Mouse (Mus musculus) hindlimb bud, embryonic 11.5 days (tissue): Measurements from ENCODE around the gene Cdan1.

ENCODE experiments used
- DNase-seq: peaks from one replicate; pipeline ENCODE4 v3.0.0-alpha.2; 2012; ENCODE audit warnings: low read depth, low spot score; ENCODE audit errors: extremely low spot score

Cdan1 gene

DNA sequence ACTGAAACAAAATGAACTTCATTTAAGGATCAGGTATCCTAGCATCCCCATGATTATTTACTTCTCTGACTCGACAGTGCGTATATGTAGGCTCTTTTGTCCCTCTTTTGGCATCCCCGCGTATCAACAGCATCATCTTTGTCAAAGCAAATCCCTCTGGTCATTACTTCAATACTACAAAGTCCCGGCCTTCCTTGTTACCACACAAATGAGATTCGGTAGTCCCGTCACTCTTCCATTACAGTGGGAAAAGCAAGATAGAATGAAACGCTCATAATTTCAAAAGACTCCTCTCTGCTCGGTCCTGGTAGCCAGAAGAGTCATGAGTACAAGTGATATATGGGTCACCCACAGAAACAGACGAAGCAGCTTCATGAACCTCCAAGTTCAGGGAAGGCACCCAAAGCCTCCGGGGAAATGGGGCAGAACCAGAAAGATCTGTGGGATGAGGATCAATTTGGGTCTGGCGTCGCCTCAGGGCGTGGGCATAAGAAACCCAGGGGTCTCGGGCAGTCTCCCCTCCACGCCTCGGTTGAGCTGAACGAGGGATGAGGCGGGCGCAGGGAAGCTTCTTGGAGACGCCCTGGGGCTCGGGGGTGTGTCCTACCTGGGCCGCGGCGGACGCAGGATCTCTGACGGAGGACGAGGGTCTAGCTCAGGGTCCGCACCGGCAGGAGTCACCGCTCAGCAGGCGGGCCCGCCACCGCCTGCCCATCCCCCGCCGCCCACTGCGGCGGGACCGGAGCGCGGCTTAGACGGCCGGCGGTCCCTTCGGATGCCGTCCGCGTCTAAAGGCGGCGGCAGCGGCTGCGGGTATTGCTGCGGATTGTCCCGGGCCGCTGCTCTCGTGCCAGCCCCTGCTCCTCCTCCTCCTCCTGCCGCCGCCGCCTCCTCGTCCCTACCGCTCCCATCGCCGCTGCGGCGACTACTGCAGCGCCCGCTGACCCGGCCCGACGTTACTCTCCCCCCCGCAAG lies at the start of gene Cdan1:
Gene Cdan1, minus strand, starts transcription at position 680 of the 975 bp plus-strand sequence.
- no peak for DNase-seq

DNA sequence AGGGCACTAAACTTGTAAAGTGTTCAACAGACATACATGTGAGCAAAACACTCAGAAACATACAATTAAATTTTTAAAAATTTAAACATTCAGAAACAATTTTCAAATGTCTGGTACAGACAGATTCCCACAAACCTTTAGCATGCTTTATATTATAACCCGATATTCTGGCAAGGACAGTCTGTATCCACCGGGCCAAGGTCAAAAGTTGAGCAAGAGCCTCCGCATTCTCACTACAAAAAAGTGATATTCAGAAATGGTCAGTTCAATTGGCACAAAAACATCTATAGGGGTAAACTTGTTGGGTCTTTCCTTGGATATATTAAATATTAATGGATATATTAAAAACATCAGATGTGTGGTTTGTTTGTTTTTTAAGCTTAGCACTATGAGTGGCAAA lies 46.4 kb upstream of the Cdan1 start:
- DNase-seq: no peak

DNA sequence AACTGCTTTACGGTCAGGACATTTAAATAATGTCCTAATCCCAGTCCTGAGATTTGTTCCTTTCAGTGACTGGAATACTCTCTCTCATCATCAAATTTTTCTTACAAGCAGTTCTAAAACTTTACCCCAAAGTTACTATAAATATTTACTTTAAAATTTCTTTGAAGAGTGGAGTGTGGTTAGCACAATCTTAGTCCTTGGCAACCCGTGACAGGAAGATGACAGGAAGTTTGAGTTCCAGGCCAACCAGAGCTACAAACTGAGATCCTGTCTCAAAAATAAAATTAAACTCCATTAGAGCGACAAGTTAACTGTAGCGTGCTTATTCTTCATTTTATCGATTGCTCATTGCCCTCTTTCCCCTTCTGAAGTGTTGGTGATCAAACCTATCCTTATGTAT lies 37.7 kb upstream of the Cdan1 start:
- no peak for DNase-seq

DNA sequence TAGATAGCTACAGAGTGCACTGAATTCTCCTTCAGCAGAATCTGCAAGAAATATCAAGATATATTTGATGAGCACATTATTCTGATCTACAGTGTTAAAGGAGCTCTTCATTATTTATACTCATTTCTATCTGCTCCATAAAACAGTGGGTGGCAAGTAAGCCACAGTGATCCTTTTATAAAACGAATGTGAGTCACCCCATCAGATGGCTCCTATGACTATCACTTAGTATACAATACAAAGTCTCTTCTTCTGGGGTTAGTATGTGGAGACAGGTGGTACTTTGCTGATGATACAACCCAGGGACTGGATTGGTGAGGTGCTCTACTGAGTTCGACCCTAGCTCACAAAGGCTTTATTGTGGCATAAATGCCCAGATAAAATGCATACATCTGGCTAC lies 23.3 kb upstream of the Cdan1 start:
- no peak for DNase-seq

DNA sequence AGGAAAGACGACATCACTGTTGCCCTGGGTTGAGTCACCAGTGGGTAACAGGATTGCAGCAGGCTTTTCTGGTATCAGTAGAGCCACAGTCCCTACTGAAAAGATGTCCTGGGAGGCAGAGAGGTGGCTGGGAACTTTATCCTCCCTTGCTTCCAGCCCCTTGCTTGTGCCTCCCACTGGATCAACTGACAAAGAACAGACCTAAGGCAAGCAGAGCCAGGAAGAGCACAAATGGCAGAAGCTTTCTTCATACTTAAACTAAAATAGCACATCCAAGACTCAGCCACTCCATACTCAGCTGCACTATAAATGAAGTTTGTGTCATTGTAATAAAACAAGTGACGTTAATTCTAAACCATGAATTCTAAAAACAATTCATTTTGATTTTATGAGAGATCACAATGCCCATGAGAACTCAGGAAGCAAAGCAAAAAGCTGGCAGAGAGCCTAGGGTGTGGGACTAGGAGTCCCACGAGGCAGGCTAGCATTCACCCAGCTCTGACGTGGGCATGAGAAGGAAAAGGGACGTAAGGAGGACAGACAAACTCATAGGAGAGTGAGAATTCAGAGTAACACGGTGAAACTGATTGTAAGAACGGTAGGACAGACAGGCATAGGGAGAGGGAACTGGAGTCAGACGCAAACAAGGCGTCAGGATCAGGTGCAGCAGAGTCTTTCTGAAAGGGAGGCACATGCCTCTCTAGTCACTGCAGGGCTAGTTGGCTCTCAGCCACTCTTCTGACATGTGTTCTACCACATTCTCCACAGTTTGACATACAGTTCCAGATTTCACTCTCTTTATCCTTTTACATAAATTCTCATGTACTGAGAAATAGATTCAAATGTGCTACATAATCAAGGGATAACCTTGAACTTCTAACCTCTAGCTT lies 21.8 kb upstream of the Cdan1 start:
- no peak for DNase-seq

DNA sequence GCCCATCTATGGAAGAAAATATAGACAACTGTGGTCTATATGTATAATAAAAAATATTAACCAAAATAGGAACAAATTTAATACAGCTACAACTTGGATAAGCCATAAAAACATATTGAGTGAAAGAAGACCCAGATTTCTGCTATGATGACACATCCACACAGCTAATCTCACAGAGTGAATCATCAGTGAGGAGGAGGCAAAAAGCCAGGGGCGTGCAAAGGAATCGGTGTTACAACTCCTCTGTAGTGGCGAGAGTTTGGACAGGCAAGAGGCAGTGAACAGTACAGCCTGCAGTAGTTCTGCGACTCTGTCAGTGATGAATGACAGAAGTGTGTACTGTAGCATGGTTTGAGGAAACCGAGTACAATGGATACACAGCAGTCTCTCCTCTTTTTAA lies 17.4 kb upstream of the Cdan1 start:
- DNase-seq: no peak

DNA sequence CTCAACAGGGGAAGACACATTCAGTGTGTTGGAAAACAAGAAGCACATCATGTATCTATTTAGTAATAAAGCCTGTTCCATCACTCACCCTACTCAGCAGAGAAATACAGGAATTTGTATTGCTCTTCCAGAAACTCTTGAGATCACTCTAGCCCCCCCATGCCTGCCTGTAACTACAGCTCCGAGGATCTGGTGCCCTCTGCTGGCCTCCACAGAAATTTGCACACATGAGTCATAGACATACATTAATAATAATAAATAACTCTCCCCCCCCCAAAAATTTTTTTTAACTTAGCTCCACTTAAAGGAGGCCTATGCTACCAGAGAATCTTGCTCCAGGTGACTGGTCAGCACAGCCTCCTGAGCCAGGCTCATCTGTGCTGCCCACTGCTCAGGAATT lies 16.6 kb upstream of the Cdan1 start:
- no peak for DNase-seq

DNA sequence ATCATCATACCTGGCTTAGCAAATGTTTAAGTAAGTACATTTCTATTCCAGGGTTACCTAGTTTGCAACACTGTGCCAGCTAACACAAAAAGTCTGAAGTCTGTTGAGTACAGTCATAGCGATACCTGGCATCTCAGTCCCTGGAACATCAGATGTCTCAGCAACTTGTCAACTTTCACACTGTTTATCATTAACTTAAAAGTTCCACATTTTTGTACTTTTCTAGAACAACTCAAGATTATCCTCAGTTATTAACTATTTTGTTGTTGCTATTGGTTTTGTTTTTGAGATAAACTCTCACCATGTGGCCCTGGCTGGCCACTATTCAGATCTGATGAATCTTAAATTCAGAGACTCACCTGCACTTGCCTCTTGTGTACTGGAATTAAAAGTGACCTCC lies 13.5 kb upstream of the Cdan1 start:
- no peak for DNase-seq

DNA sequence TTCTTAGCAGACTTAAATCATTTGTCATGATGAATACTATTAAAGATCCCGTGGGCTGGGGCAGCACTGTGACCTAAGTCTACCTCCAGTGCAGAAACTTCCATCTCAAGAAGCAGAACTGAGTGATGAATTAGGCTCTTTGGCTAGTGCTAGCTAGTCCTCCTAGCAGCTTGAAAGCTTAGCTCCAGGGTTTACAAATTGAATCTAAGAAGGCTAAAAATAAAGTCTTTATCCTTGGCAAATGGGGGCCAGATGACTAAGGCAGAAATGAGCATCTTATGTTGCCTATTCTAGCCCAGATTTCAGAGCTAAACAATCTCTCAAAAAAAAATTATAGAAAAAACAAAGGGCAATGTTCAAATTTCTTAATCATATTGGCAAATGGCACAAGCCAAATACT lies 10.8 kb upstream of the Cdan1 start:
- no peak for DNase-seq

DNA sequence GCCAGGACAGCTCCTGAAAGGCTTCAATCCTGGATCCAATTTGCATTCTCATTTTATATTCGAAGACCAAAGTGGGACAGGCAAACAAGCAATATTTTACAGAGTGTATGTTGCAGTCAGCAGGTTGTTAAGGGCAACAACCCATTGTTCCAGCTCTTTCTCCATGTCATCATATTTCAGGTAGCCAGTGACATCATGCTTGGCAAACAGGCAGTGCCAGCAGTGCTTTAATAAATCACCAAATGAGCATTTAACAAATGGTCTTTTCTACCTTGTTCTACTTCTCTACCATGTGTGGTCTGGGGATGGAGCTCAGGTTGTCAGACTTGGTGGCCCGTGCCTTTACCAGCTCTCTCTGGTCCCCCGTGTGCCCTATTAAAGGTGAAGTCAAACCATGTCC lies 8.2 kb upstream of the Cdan1 start:
- no peak for DNase-seq

DNA sequence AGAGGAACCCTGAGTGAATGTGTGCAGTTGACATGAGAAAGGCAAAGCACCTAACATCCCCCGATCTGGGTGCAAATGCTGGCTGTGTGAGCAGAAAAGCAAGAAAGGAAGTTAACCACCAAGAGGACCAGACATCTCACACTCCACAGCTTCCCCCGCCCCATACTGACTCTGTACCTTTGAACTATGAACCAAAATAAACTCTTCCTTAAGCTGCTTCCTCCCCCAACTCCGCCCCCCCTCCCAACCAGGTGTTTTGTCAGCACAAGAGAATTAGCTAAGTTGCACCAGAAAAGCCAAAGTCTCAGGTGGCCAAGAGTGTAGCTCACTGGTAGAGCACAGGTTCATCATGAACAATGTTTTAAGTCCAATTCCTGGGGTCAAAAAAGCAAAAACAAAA lies 3.2 kb upstream of the Cdan1 start:
- DNase-seq: no peak

DNA sequence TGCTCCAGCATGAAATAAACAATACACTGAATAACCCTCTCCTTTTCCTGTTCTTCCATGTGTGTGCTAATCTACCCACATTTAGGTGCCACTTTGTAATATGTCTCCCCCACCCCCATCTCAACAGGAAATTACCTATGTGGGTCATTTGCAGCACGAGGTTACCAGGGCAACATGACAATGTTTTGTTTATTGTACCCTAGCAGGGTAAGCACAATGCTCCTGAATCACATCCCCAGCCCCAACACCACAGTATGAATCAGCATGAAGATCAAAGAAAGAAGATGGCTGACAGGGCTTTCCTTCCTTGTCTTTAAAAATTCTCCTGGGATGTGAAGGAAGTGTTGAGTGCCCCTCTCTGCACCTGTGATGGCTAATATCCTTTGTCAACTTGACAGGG lies 2.7 kb upstream of the Cdan1 start:
- DNase-seq: no peak

DNA sequence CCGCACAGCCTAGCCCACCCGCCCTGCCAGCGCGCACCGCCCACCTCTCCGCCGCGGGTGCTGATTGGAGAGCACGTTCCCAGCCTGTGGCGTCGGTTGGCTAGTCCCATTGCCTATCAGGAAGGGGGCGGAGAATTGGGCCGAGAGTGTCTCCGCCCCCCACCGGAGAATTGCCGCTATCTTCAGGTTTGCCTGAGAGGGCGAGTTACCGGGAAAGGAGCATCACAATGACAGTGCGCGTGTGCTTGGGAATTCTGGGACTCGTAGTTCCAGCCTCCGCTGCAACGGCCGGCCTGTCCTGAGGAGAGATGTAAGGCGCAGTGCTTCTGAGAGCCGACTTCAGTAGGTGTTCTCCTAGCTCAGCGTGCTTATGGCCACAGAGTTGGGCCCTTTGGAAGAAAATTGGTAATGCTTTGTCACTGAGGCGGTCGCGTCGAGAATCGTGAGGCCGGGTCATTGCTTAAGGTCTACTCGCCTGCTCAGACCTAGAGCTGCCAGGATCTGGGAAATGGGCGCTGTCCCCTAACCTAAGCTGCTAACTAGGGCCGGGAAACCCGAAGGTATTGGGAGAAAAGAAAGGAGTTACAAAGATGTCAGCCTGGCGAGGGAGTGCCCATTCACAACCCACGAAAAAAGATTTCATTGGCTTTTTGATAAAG lies 625 bp upstream of the Cdan1 start, which contains the start of gene Ttbk2:
Gene Ttbk2, minus strand, starts transcription at position 181 of the 659 bp plus-strand sequence.
- peak; percentile 93 for DNase-seq

DNA sequence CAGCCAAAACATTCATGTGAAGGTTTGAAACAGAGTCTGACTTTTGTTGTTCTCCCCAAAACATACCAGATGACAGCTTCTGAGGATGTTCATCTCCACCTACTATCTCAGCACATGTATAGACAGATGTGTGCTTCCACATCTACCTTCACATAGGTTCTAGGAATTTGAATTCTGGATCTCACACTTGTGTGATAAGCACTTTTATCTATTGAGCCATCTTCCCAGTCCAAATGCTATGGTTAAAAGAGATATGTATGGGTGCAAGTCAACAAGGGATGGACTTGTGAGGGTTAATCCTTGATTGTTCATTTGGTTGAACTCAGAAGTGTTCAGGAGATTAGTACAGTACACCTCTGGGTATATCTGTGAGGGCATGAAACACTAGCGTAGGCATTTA lies 4.6 kb downstream of the Cdan1 start:
- no peak for DNase-seq

DNA sequence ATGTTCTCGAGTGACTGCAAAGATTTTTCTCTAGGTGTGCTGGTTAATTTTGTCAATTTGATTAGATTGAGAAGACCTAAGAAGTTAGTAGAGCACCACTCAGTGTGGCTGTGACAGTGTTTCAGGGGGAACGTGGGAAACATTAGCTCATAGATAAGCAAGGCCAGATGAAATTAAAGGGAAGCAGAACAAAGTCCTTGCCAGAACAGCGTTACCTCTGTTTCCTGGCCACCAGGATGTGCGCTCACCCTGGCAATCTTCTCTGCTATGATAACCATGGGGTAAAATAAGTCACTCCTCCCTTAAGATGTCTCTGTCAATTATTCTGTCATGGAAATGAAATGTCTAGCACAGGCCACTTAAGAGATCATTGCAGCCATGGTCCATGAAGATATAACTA lies 5.9 kb downstream of the Cdan1 start:
- no peak for DNase-seq

DNA sequence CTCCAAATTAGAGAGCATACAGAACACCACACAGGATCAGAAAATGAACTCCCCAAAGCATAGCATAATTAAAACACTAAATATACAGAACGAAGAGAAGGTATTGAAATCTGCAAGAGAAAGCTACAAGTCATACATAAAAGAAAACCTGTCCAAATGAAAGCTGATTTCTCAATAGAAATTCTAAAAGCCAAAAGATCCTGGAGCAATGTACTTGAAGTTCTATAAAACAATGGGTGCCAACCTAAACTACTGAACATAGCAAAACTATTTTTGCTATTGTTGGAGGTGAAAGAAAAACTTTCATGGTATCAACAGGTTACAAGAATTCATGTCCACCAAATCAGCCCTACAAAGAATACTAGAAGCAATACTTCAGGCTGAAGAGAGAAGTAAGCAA lies 8.7 kb downstream of the Cdan1 start:
- no peak for DNase-seq

DNA sequence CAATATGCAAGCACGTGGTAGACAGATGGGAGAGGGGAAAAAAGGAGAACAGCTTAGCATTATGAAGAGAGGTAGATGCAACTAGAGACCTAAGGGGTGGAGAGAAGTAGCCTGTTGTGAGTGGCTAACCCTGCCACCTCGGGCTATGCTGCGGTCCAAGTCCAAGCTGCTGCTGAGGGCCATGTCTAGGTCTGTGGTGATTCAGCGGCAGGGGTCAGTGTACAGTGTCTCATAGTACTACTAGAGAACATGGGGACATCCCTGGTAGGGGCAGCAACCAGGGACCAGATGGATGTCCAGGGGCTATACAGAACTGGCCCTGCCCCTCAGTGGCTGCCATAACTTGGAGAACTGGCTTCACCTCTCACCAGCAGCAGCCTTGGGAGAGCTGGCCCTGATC lies 14.8 kb downstream of the Cdan1 start:
- DNase-seq: no peak

DNA sequence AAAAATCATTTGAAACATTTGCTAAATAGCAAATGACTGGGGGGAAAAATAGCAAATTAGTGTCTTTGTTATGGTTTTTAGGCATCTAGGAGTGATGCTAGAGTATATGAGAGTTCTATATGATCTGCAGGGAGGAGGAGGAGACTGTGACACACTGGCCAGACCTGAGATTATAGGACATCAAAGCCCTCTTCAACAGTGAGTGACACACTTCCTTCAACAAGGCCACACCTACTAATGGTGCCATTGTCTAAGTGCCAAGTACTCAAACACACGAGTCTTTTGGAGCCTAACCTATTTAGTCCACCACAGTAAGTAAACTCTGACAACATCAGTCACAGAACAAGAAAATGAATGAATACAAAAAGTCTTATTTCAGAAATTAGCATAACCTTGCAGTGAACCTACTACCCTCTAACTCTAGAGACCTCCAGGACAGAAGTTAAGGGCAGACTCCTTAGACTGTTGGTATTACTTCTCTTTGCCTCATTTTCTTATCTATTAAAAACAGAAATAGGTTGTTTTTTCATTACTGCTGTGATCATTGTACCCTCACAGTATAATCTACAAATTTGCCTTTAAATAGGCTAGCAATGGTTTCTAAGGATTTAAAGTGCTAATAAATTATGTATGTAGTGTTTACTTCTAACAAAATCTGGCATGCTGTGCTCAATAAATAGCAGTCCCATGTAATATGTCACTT lies 22.8 kb downstream of the Cdan1 start:
- no peak for DNase-seq

DNA sequence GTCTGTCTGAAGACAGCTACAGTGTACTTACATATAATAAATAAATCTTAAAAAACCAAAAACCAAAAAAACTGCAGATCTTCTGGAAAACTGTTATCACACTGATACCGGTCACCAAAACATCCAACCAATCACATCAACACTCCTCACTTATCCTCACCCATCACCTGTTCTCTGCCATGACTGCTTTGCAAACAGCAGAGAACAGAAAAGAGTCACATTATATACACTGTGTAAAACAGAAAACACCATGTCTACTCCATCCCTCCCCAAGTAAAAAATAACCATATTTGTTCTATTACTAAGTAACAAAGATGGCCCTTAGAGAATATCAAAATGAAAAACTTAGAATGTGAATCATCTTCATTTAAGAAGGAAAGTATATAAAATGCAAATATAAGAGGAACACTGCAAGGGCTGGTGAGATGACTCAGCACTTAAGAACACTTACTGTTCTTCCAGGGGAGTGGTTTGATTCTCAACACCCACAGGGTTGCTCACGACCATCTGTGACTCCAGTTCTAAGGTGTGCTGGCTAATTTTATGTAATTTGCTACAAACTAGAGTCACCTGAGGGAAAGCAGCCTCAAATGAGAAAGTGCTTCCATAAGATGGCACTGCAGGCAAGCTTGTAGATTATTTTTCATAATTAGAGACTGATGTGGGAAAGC lies 79.5 kb downstream of the Cdan1 start:
- DNase-seq: no peak

DNA sequence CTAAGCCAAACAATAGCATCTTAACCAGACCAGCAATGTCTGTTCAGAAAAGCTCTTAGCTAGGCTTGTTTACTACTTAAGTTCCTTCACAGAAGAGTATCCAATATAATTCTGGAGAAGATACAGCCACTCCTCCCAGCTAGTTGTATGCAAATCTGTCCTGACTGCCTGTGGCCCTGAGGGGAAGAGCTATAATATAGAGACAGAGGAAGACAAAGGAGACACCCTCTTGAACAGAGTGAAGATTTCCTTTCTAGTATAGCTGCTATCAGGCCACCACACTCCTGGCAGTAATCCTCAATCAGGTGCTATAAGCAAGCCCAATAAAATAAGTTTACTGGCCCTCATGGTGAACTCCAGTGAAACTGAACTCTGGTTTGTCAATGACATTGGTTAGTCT lies 88.0 kb downstream of the Cdan1 start:
- no peak for DNase-seq
